Mouse (Mus musculus) ES-Bruce4 (cell line): ENCODE measurements around the gene B3gnt3. TPM values are rescaled to one million over a fixed set of nuclear protein-coding genes. Genes with fewer than 3 reads are reported as not detected.
"Not testable (repeated sequence)": the region's sequence is repeated elsewhere in the genome, so short reads cannot be mapped to it uniquely, and the experiment has no call there.

Experiments
- H3K27ac ChIP-seq: 2 replicates; pipeline ENCODE4 v1.5.1; 2012; ENCODE audit warnings: low read length, inconsistent platforms; ENCODE audit not compliant: insufficient read depth
- H3K27me3 ChIP-seq: 2 replicates; pipeline ENCODE4 v1.6.1; 2012; ENCODE audit warnings: mild to moderate bottlenecking, low read length, inconsistent platforms; ENCODE audit not compliant: control insufficient read depth, poor library complexity, insufficient read depth, severe bottlenecking
- H3K36me3 ChIP-seq: 2 replicates; pipeline ENCODE4 v1.6.1; 2012; ENCODE audit warnings: inconsistent platforms, mild to moderate bottlenecking, low read length, moderate library complexity; ENCODE audit not compliant: control insufficient read depth, poor library complexity, insufficient read depth, severe bottlenecking
- H3K4me1 ChIP-seq: one replicate; pipeline ENCODE4 v1.8.1; 2011; ENCODE audit warnings: low read length; ENCODE audit not compliant: control insufficient read depth, insufficient read depth
- H3K4me3 ChIP-seq: 2 replicates; pipeline ENCODE4 v1.5.1; 2011; ENCODE audit warnings: low read depth, mild to moderate bottlenecking, low read length
- H3K9ac ChIP-seq: 2 replicates; pipeline ENCODE4 v1.6.1; 2012; ENCODE audit warnings: low read depth, mild to moderate bottlenecking, inconsistent platforms; ENCODE audit not compliant: poor library complexity, severe bottlenecking
- H3K9me3 ChIP-seq: replicated peaks from 2 replicates; pipeline ENCODE4 v1.6.1; 2012; ENCODE audit warnings: mild to moderate bottlenecking, low read length, inconsistent platforms; ENCODE audit not compliant: control insufficient read depth, poor library complexity, insufficient read depth, severe bottlenecking
- CTCF ChIP-seq: IDR thresholded peaks from one replicate; pipeline ENCODE4 v1.8.1; 2011; ENCODE audit warnings: low read depth, low read length
- EP300 ChIP-seq: IDR thresholded peaks from 2 replicates; pipeline ENCODE4 v1.6.1; 2011; ENCODE audit warnings: low read depth, low read length; ENCODE audit not compliant: insufficient read depth
- POLR2A ChIP-seq: IDR thresholded peaks from one replicate; pipeline ENCODE4 v1.8.1; 2011; ENCODE audit warnings: low read length; ENCODE audit not compliant: insufficient read depth
- polyA plus RNA-seq: library from polyadenylated mRNA; stranded (reverse); fragments of >200 nt; gene quantifications from 2 replicates; pipeline ENCODE4 v1.2.4, GENCODE M21; 2011; ENCODE audit warnings: low read depth; ENCODE audit not compliant: missing spikeins, insufficient read depth, insufficient read length

Gene B3gnt3
- polyA plus RNA-seq, 1 experiment, result 1.8 TPM

DNA sequence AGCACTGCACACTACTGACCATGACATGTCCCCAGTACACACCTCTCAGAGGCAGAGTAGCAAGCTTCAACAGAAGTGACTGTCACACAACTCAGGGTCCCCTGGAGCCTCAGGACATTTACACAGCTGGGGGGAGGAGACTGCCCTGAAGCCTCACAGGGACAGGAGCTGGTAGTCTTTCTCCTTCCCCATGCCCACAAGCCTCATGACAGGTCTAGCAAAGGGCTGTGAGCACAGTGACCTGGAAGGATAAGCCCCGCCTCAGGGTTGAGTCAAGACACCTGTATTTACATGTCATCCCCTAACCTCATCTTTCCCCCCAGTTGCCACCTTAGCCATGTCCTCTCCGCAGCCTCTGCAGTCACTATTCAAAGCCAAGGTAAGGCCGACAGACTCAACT lies 39.6 kb upstream of the B3gnt3 start:
- Histone ChIP-seq H3K36me3 (no peaks in the 10 kb centered on the region), H3K27me3 (no peaks in the 10 kb centered on the region), H3K4me1 (no peaks in the 10 kb centered on the region), H3K9ac (no peak overlapping the region), H3K9me3 (no peaks in the 10 kb centered on the region), H3K27ac (no peak overlapping the region), H3K4me3 (no peak overlapping the region)
- TF ChIP-seq POLR2A (no peak), EP300 (no peak), CTCF (no peak)

DNA sequence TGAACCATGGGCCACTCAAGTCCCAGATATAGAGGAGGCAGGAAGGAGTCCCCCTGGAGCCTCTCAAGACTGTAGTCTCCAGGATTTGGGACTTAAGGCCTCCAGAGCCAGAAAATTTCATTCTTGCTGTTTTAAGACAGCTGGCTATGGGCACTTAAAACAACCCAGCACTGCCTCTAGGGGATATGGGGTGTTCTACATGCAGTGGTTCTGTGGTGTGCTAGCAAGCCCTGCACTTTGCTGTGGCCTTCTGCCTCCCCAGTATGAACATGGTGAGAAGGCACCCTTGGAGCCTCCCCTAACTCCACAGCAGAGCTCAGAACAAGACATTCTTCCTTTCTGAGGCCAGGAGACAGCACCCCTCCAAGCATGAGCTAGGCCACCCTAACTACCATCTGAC lies 36.7 kb upstream of the B3gnt3 start:
- not testable (repeated sequence) for H3K9me3 ChIP-seq, H3K27ac ChIP-seq, H3K27me3 ChIP-seq, H3K4me3 ChIP-seq, H3K36me3 ChIP-seq, H3K4me1 ChIP-seq, H3K9ac ChIP-seq

GRCm38 (mm10) chr8:71731652-71732230 lies 30.2 kb upstream of the B3gnt3 start:
- Histone ChIP-seq H3K9me3 (no peaks in the 10 kb centered on the region), H3K36me3 (no peaks in the 10 kb centered on the region), H3K4me1 (no peaks in the 10 kb centered on the region), H3K27ac (no peak overlapping the region), H3K4me3 (no peak overlapping the region), H3K9ac (no peak overlapping the region), H3K27me3 (no peaks in the 10 kb centered on the region)
- TF ChIP-seq EP300 (no peak), CTCF (peak; percentile 85)

GRCm38 (mm10) chr8:71728826-71729620 lies 27.4 kb upstream of the B3gnt3 start:
- H3K36me3 ChIP-seq, result no peaks in the 10 kb centered on the region
- no peak for TF ChIP-seq POLR2A
- no peak for TF ChIP-seq CTCF
- TF ChIP-seq EP300, result no peak
- H3K9ac ChIP-seq, result no peak overlapping the region
- no peaks in the 10 kb centered on the region for H3K9me3 ChIP-seq
- H3K27me3 ChIP-seq, result no peaks in the 10 kb centered on the region
- H3K4me1 ChIP-seq, result peaks cover 3% of the 10 kb centered on the region
- H3K27ac ChIP-seq, result no peak overlapping the region
- H3K4me3 ChIP-seq, result peak overlapping the region; percentile 29; the same call in 1 of the 2 replicates

GRCm38 (mm10) chr8:71728240-71728785 lies 26.7 kb upstream of the B3gnt3 start:
- H3K36me3 ChIP-seq, result no peaks in the 10 kb centered on the region
- H3K27ac ChIP-seq, result no peak overlapping the region
- peak overlapping the region; percentile 29 for H3K4me3 ChIP-seq
- H3K4me1 ChIP-seq, result peaks cover 3% of the 10 kb centered on the region
- TF ChIP-seq POLR2A (no peak), CTCF (no peak), EP300 (no peak)
- H3K27me3 ChIP-seq, result no peaks in the 10 kb centered on the region
- no peak overlapping the region for H3K9ac ChIP-seq
- H3K9me3 ChIP-seq, result no peaks in the 10 kb centered on the region

- TF ChIP-seq CTCF (no peak), EP300 (no peak), POLR2A (peak; percentile 23)
Observed at GRCm38 (mm10) chr8:71725122-71725924, 23.7 kb upstream of the B3gnt3 start, which contains the start of gene Fcho1. Gene Fcho1, minus strand, starts transcription at chr8:71725716.

More at GRCm38 (mm10) chr8:71725122-71725924, 23.7 kb upstream of the B3gnt3 start, which contains the start of gene Fcho1:
- peak within 1 kb of the TSS; percentile 95 for H3K9ac ChIP-seq
- no peaks in the 10 kb centered on the region for H3K36me3 ChIP-seq
- H3K9me3 ChIP-seq, result no peaks in the 10 kb centered on the region
- H3K4me1 ChIP-seq, result peaks cover 3% of the 10 kb centered on the region
- peak within 1 kb of the TSS; percentile 71 for H3K4me3 ChIP-seq
- H3K27me3 ChIP-seq, result no peaks in the 10 kb centered on the region
- H3K27ac ChIP-seq, result no peak within 1 kb of the TSS
